ENCODE assay signal across 8 mouse cellular contexts in genomic region chr9:14274986-14275720, GRCm38 (mm10). TPM values are rescaled to one million over a fixed set of nuclear protein-coding genes. Genes with fewer than 3 reads are reported as not detected.
DNase-seq lines count a peak whose midpoint lies in the region; ATAC-seq and TF ChIP-seq lines count a peak whose summit lies in the region.

Gene Sesn3 (plus strand): TSS chr9:14275067.

- TF ChIP-seq CTCF in testis, adult 2 months (IDR thresholded peaks at IDR 0.05; ENCODE audit: control insufficient read depth, insufficient read depth, insufficient replicate concordance, low read depth, low read length) = no peak

- H3K4me2 ChIP-seq in forebrain, embryonic 16.5 days (ENCODE audit: low read length) = peak within 1 kb of the TSS; percentile 68
- H3K4me2 ChIP-seq in neural tube, embryonic 14.5 days (ENCODE audit: low read depth, low read length) = peak within 1 kb of the TSS; percentile 45

- peak within 1 kb of the TSS; percentile 98 for H3K4me3 ChIP-seq in forebrain, embryonic 16.5 days (replicated peaks; ENCODE audit: low read length)
- peak within 1 kb of the TSS; percentile 94 for H3K4me3 ChIP-seq in neural tube, embryonic 14.5 days (ENCODE audit: low read depth, low read length)
- peak within 1 kb of the TSS; percentile 85 for H3K4me3 ChIP-seq in testis, adult 2 months (ENCODE audit: control insufficient read depth, low read depth, low read length)

- H3K4me1 ChIP-seq in forebrain, embryonic 16.5 days (replicated peaks; ENCODE audit: control insufficient read depth, insufficient read depth, low read length) = peaks cover 9% of the 10 kb centered on the region
- H3K4me1 ChIP-seq in neural tube, embryonic 14.5 days (ENCODE audit: control insufficient read depth, insufficient read depth, low read length) = peaks cover 11% of the 10 kb centered on the region; the same call in 1 of the 2 replicates
- peaks cover 8% of the 10 kb centered on the region for H3K4me1 ChIP-seq in testis, adult 2 months (ENCODE audit: control insufficient read depth, insufficient read depth, low read length)

- intact Hi-C loops in heart, postnatal 36 days (cut with DNase I) = loop anchor here (5.0 kb wide), 3 partner anchors 107 to 378 kb away; partner anchors contain the start of gene Endod1

- TF ChIP-seq POLR2A in testis, adult 2 months (IDR thresholded peaks at IDR 0.05; ENCODE audit: control insufficient read depth, low read depth, low read length) = no peak

- H3K9ac ChIP-seq in forebrain, embryonic 16.5 days (replicated peaks; ENCODE audit: low read depth, low read length) = peak within 1 kb of the TSS; percentile 46
- peak within 1 kb of the TSS; percentile 54 for H3K9ac ChIP-seq in neural tube, embryonic 14.5 days (replicated peaks; ENCODE audit: low read depth, low read length)

- no peaks in the 10 kb centered on the region for H3K9me3 ChIP-seq in forebrain, embryonic 16.5 days (ENCODE audit: control insufficient read depth, low read length)
- H3K9me3 ChIP-seq in neural tube, embryonic 14.5 days (ENCODE audit: control insufficient read depth, low read length) = no peaks in the 10 kb centered on the region

- peak; percentile 10 for ATAC-seq in forebrain, embryonic 16.5 days
- ATAC-seq in neural tube, embryonic 14.5 days (ENCODE audit: low read depth) = peak; percentile 62

- H3K27me3 ChIP-seq in forebrain, embryonic 16.5 days (replicated peaks; ENCODE audit: control insufficient read depth, insufficient read depth, low read length) = no peaks in the 10 kb centered on the region
- no peaks in the 10 kb centered on the region for H3K27me3 ChIP-seq in neural tube, embryonic 14.5 days (ENCODE audit: control insufficient read depth, insufficient read depth, low read length)
- H3K27me3 ChIP-seq in testis, adult 2 months (ENCODE audit: control insufficient read depth, insufficient read depth, low read length) = no peaks in the 10 kb centered on the region

- peak; percentile 92 for DNase-seq in ES-CJ7 (ENCODE audit: low read depth, low spot score)
- DNase-seq in cerebellum, adult 11 months = peak; percentile 82
- peak; percentile 69 to 73 for DNase-seq in heart, postnatal 36 days
- DNase-seq in layer of hippocampus, adult 18-20 months (ENCODE audit: low spot score in 2 of 2) = peak; percentile 37 to 52
- DNase-seq in lung, adult 18-20 months = peak; percentile 80 to 86

- H3K36me3 ChIP-seq in forebrain, embryonic 16.5 days (ENCODE audit: control insufficient read depth, insufficient read depth) = no peaks in the 10 kb centered on the region
- no peaks in the 10 kb centered on the region for H3K36me3 ChIP-seq in neural tube, embryonic 14.5 days (ENCODE audit: control insufficient read depth, insufficient read depth, low read length)
- no peaks in the 10 kb centered on the region for H3K36me3 ChIP-seq in testis, adult 2 months (ENCODE audit: control insufficient read depth, insufficient read depth, low read length)

- WGBS in forebrain, embryonic 16.5 days = 2% methylated on average over 25 of the region's 25 CpGs
- 2% methylated on average over 25 of the region's 25 CpGs for WGBS in neural tube, embryonic 14.5 days

- H3K27ac ChIP-seq in forebrain, embryonic 16.5 days (ENCODE audit: low read length) = peak within 1 kb of the TSS; percentile 82
- H3K27ac ChIP-seq in neural tube, embryonic 14.5 days (ENCODE audit: low read depth, low read length) = peak within 1 kb of the TSS; percentile 88
- H3K27ac ChIP-seq in testis, adult 2 months (ENCODE audit: control insufficient read depth, insufficient read depth, low read depth, low read length) = peak within 1 kb of the TSS; percentile 84

RNA-seq across cellular contexts. Expression of gene Sesn3, which starts in this region (rescaled TPM):
- polyA plus RNA-seq in forebrain, embryonic 16.5 days (2015; fragmentation: Nextera tagmentation; extraction: Ambion mirVana) = 9.6 and 11.5 TPM in 2 replicates
- 10 to 100 TPM; 23.3 to 25.0 TPM for total RNA-seq in heart, postnatal 36 days (2021)
- 10 to 100 TPM; 77.5 to 87.8 TPM for total RNA-seq in layer of hippocampus, adult 18-20 months (2021)
- polyA plus RNA-seq in neural tube, embryonic 14.5 days (2014; fragmentation: Nextera tagmentation; extraction: Ambion mirVana) = 18.7 and 33.6 TPM in 2 replicates
- 12.7 and 14.1 TPM in 2 replicates for polyA plus RNA-seq in testis, adult 2 months (2012; rRNA removed)

Comparison
In these comparisons a context has a peak if more than half of its experiments do, and no peak if none do; other contexts are left out.
1. Peak in every context shown above with its lines: DNase-seq, ATAC-seq, H3K4me3 ChIP-seq and H3K27ac ChIP-seq.